14 mouse cellular contexts compared by ENCODE assay signal in genomic region chr6:99160348-99160693, GRCm38 (mm10).
DNase-seq lines count a peak whose midpoint lies in the region; ATAC-seq and TF ChIP-seq lines count a peak whose summit lies in the region.
"Had no signal": no experiment of that assay in that cellular context is flagged by ENCODE, and none has a peak within 500 bp of the region (broad histone marks: within the 10 kb centered on the region; RNA-seq: fewer than 3 reads in every experiment).

No protein-coding gene starts in this region.

- no peaks in the 10 kb centered on the region for H3K27me3 ChIP-seq in kidney, postnatal 0 days (ENCODE audit: insufficient read depth, low read length)
- no peaks in the 10 kb centered on the region for H3K27me3 ChIP-seq in embryonic facial prominence, embryonic 14.5 days (replicated peaks; ENCODE audit: control insufficient read depth, insufficient read depth, low read length)
- H3K27me3 ChIP-seq in neural tube, embryonic 13.5 days = peaks cover 5% of the 10 kb centered on the region
- H3K27me3 ChIP-seq: heart, embryonic 13.5 days; hindbrain, embryonic 15.5 days; liver, embryonic 15.5 days had no signal

- H3K4me3 ChIP-seq in kidney, postnatal 0 days (replicated peaks; ENCODE audit: low read depth, low read length) = no peak overlapping the region
- H3K4me3 ChIP-seq in embryonic facial prominence, embryonic 14.5 days (ENCODE audit: low read depth, low read length) = peak overlapping the region; percentile 19
- no peak overlapping the region for H3K4me3 ChIP-seq in neural tube, embryonic 13.5 days
- H3K4me3 ChIP-seq: heart, embryonic 13.5 days; hindbrain, embryonic 15.5 days; liver, embryonic 15.5 days had no signal

- 34% methylated on average over 9 of the region's 9 CpGs for WGBS in kidney, postnatal 0 days
- 16% methylated on average over 9 of the region's 9 CpGs for WGBS in embryonic facial prominence, embryonic 14.5 days
- WGBS in neural tube, embryonic 13.5 days = 46% methylated on average over 9 of the region's 9 CpGs

- ATAC-seq in kidney, postnatal 0 days (replicated peaks; ENCODE audit: low FRiP score, low read depth) = no peak
- ATAC-seq in embryonic facial prominence, embryonic 14.5 days (ENCODE audit: low read depth) = 0 out of 2 replicates have a peak, but pooled peaks have one; percentile 9
- ATAC-seq in neural tube, embryonic 13.5 days (ENCODE audit: low read depth) = no peak

- DNase-seq in heart, adult 11 months = peak; percentile 69
- no peak for DNase-seq in heart, adult 9 months (ENCODE audit: low spot score in 2 of 2)
- no peak for DNase-seq in kidney, postnatal 0 days (ENCODE audit: low spot score)
- DNase-seq in kidney, postnatal 36 days = no peak
- DNase-seq in embryonic facial prominence, embryonic 14.5 days (ENCODE audit: low spot score) = no peak
- no peak for DNase-seq in left cerebral cortex, postnatal 14 days (ENCODE audit: low spot score in 2 of 2)
- no peak for DNase-seq in layer of hippocampus, postnatal 36 days
- DNase-seq: adrenal gland, postnatal 14 days; right cerebral cortex, postnatal 14 days; thymus, postnatal 36 days had no signal

- no peak for TF ChIP-seq CTCF in kidney, postnatal 0 days (IDR thresholded peaks at IDR 0.05; ENCODE audit: low read depth)

- H3K9me3 ChIP-seq in kidney, postnatal 0 days (replicated peaks; ENCODE audit: low read length) = no peaks in the 10 kb centered on the region
- H3K9me3 ChIP-seq in embryonic facial prominence, embryonic 14.5 days (ENCODE audit: control insufficient read depth, low read length) = no peaks in the 10 kb centered on the region
- H3K9me3 ChIP-seq in neural tube, embryonic 13.5 days = no peaks in the 10 kb centered on the region
- H3K9me3 ChIP-seq: heart, embryonic 13.5 days; hindbrain, embryonic 15.5 days; liver, embryonic 15.5 days had no signal

- H3K36me3 ChIP-seq in kidney, postnatal 0 days (ENCODE audit: insufficient read depth, low read length) = no peaks in the 10 kb centered on the region
- no peaks in the 10 kb centered on the region for H3K36me3 ChIP-seq in embryonic facial prominence, embryonic 14.5 days (ENCODE audit: control insufficient read depth, insufficient read depth, low read length)
- H3K36me3 ChIP-seq in neural tube, embryonic 13.5 days = no peaks in the 10 kb centered on the region
- H3K36me3 ChIP-seq: heart, embryonic 13.5 days; hindbrain, embryonic 15.5 days; liver, embryonic 15.5 days had no signal

- no peak overlapping the region for H3K9ac ChIP-seq in kidney, postnatal 0 days (ENCODE audit: low read depth, low read length)
- 0 out of 2 replicates have a peak overlapping the region, but pooled peaks have one; percentile 1 for H3K9ac ChIP-seq in embryonic facial prominence, embryonic 14.5 days (ENCODE audit: low read depth, low read length)
- H3K9ac ChIP-seq in neural tube, embryonic 13.5 days = 0 out of 2 replicates have a peak overlapping the region, but pooled peaks have one; percentile 3
- H3K9ac ChIP-seq: heart, embryonic 13.5 days; hindbrain, embryonic 15.5 days; liver, embryonic 15.5 days had no signal

- intact Hi-C loops in left cerebral cortex, postnatal 14 days (cut with DNase I) = no loop called here

- 0 out of 2 replicates have a peak, but pooled peaks cover 9% of the 10 kb centered on the region for H3K4me1 ChIP-seq in kidney, postnatal 0 days (replicated peaks; ENCODE audit: insufficient read depth, low read length)
- peaks cover 17% of the 10 kb centered on the region for H3K4me1 ChIP-seq in embryonic facial prominence, embryonic 14.5 days (ENCODE audit: control insufficient read depth, insufficient read depth, low read length)
- peaks cover 19% of the 10 kb centered on the region for H3K4me1 ChIP-seq in neural tube, embryonic 13.5 days (replicated peaks)
- H3K4me1 ChIP-seq: liver, embryonic 15.5 days had no signal

- H3K27ac ChIP-seq in kidney, postnatal 0 days = no peak overlapping the region
- H3K27ac ChIP-seq in embryonic facial prominence, embryonic 14.5 days (replicated peaks; ENCODE audit: low read depth, low read length) = peak overlapping the region; percentile 76
- peak overlapping the region; percentile 52 for H3K27ac ChIP-seq in neural tube, embryonic 13.5 days (replicated peaks)
- H3K27ac ChIP-seq: hindbrain, embryonic 15.5 days; liver, embryonic 15.5 days had no signal

- H3K4me2 ChIP-seq in kidney, postnatal 0 days (ENCODE audit: low read length) = peak overlapping the region; percentile 41
- H3K4me2 ChIP-seq in embryonic facial prominence, embryonic 14.5 days (ENCODE audit: low read depth, low read length) = peak overlapping the region; percentile 54
- peak overlapping the region; percentile 38 for H3K4me2 ChIP-seq in neural tube, embryonic 13.5 days
- H3K4me2 ChIP-seq: hindbrain, embryonic 15.5 days; liver, embryonic 15.5 days had no signal
